Mouse (Mus musculus) lung, postnatal 0 days (tissue): ENCODE measurements around the gene Fcrl1. TPM values are rescaled to one million over a fixed set of nuclear protein-coding genes. Genes with fewer than 3 reads are reported as not detected.

Experiments
- ATAC-seq: fragments of 200-750 bp; cut with Nextera tagmentation; 2 replicates; pipeline ENCODE4 v1.8.0; 2017; ENCODE audit warnings: moderate library complexity
- DNase-seq: peaks from one replicate; pipeline ENCODE4 v3.0.0-alpha.2; 2016; ENCODE audit warnings: low spot score
- H3K27ac ChIP-seq: fragments of 300-500 bp; sonication (generic); 2 replicates; pipeline ENCODE4 v1.5.1; 2014; ENCODE audit warnings: antibody characterized with exemption, mild to moderate bottlenecking, low read length, mixed read lengths
- H3K27me3 ChIP-seq: fragments of 300-500 bp; sonication (generic); replicated peaks from 2 replicates; pipeline ENCODE4 v1.6.1; 2014; ENCODE audit warnings: low read length, mixed read lengths; ENCODE audit not compliant: insufficient read depth
- H3K36me3 ChIP-seq: fragments of 300-500 bp; sonication (generic); 2 replicates; pipeline ENCODE4 v1.6.1; 2014; ENCODE audit warnings: low read length, mixed read lengths; ENCODE audit not compliant: insufficient read depth
- H3K4me1 ChIP-seq: fragments of 300-500 bp; sonication (generic); 2 replicates; pipeline ENCODE4 v1.6.1; 2014; ENCODE audit warnings: antibody characterized with exemption, low read depth, low read length, mixed read lengths; ENCODE audit not compliant: insufficient read depth
- H3K4me2 ChIP-seq: fragments of 300-500 bp; sonication (generic); replicated peaks from 2 replicates; pipeline ENCODE4 v1.6.1; 2014; ENCODE audit warnings: low read depth, mild to moderate bottlenecking, low read length, moderate library complexity, mixed read lengths
- H3K4me3 ChIP-seq: fragments of 300-500 bp; sonication (generic); 2 replicates; pipeline ENCODE4 v1.5.1; 2014; ENCODE audit warnings: low read depth, low read length
- H3K9ac ChIP-seq: fragments of 300-500 bp; sonication (generic); replicated peaks from 2 replicates; pipeline ENCODE4 v1.6.1; 2014; ENCODE audit warnings: low read depth, mild to moderate bottlenecking
- H3K9me3 ChIP-seq: fragments of 300-500 bp; sonication (generic); 2 replicates; pipeline ENCODE4 v1.6.1; 2016; ENCODE audit warnings: low read length, mixed read lengths
- CTCF ChIP-seq: IDR thresholded peaks from 2 replicates; pipeline ENCODE4 v1.5.1; 2016; ENCODE audit warnings: antibody characterized with exemption, mild to moderate bottlenecking
- EP300 ChIP-seq: IDR thresholded peaks from 2 replicates; pipeline ENCODE4 v1.6.1; 2016; ENCODE audit warnings: antibody characterized with exemption, mild to moderate bottlenecking, control low read depth
- WGBS: fragments of 180-500 bp; shearing (Covaris S2); extraction: QIAGEN DNeasy Blood & Tissue Kit; methylation state at CpG from one replicate; pipeline ENCODE4 v1.1.7; 2014; 5-methylcytosine and 5-hydroxymethylcytosine counted together
- polyA plus RNA-seq: library from polyadenylated mRNA; unstranded; fragments of >200 nt; fragmentation: Nextera tagmentation; extraction: Ambion mirVana; gene quantifications from 2 replicates; pipeline ENCODE4 v1.2.1, GENCODE M21; 2015

Fcrl1 gene
- polyA plus RNA-seq, 1 experiment from 2014 or later: 0.35 TPM

- Histone ChIP-seq H3K4me3 (no peak overlapping the region), H3K4me1 (no peaks in the 10 kb centered on the region), H3K27me3 (no peaks in the 10 kb centered on the region), H3K9me3 (no peaks in the 10 kb centered on the region), H3K4me2 (no peak overlapping the region), H3K9ac (no peak overlapping the region), H3K27ac (no peak overlapping the region), H3K36me3 (no peaks in the 10 kb centered on the region)
- TF ChIP-seq CTCF: no peak
- no peak for TF ChIP-seq EP300
- ATAC-seq: 0 out of 2 replicates have a peak, but pooled peaks have one; percentile 23
- no peak for DNase-seq
- 37% methylated on average over 5 of the region's 5 CpGs for WGBS
These were observed 25.1 kb downstream of the Fcrl1 start for GRCm38 (mm10) chr3:87401321-87401720.

GRCm38 (mm10) chr3:87408171-87408570 is 32.0 kb downstream of the Fcrl1 start:
- WGBS: 12% methylated on average over 4 of the region's 4 CpGs
- no peaks in the 10 kb centered on the region for H3K4me1 ChIP-seq
- peak; percentile 44; the same call in 1 of the 2 replicates for ATAC-seq
- H3K4me3 ChIP-seq: no peak overlapping the region
- H3K27ac ChIP-seq: no peak overlapping the region
- no peaks in the 10 kb centered on the region for H3K27me3 ChIP-seq
- no peak overlapping the region for H3K4me2 ChIP-seq
- TF ChIP-seq CTCF (peak; percentile 52), EP300 (no peak)
- peak; percentile 68 for DNase-seq
- no peaks in the 10 kb centered on the region for H3K9me3 ChIP-seq
- no peak overlapping the region for H3K9ac ChIP-seq
- no peaks in the 10 kb centered on the region for H3K36me3 ChIP-seq

- 86% methylated on average over 4 of the region's 4 CpGs for WGBS
- no peaks in the 10 kb centered on the region for H3K27me3 ChIP-seq
- TF ChIP-seq EP300 (no peak), CTCF (no peak)
- no peaks in the 10 kb centered on the region for H3K36me3 ChIP-seq
- H3K9me3 ChIP-seq: no peaks in the 10 kb centered on the region
- no peak overlapping the region for H3K4me3 ChIP-seq
- no peaks in the 10 kb centered on the region for H3K4me1 ChIP-seq
- no peak for DNase-seq
- H3K9ac ChIP-seq: no peak overlapping the region
- no peak overlapping the region for H3K27ac ChIP-seq
- no peak overlapping the region for H3K4me2 ChIP-seq
- ATAC-seq: no peak
These were observed 33.2 kb downstream of the Fcrl1 start for GRCm38 (mm10) chr3:87409196-87409935.

- H3K27me3 ChIP-seq: no peaks in the 10 kb centered on the region
- H3K9me3 ChIP-seq: no peaks in the 10 kb centered on the region
- H3K9ac ChIP-seq: no peak overlapping the region
- TF ChIP-seq EP300: no peak
- TF ChIP-seq CTCF: no peak
- H3K27ac ChIP-seq: no peak overlapping the region
- ATAC-seq (no peak), DNase-seq (no peak)
- 79% methylated on average over 6 of the region's 6 CpGs for WGBS
- no peak overlapping the region for H3K4me3 ChIP-seq
- no peak overlapping the region for H3K4me2 ChIP-seq
- no peaks in the 10 kb centered on the region for H3K4me1 ChIP-seq
- no peaks in the 10 kb centered on the region for H3K36me3 ChIP-seq
These were observed 34.4 kb downstream of the Fcrl1 start for GRCm38 (mm10) chr3:87410605-87411004.

- 7% methylated on average over 12 of the region's 12 CpGs for WGBS
- Histone ChIP-seq H3K36me3 (no peaks in the 10 kb centered on the region), H3K4me3 (no peak overlapping the region), H3K4me1 (no peaks in the 10 kb centered on the region), H3K27ac (no peak overlapping the region), H3K9ac (no peak overlapping the region), H3K9me3 (no peaks in the 10 kb centered on the region), H3K4me2 (no peak overlapping the region), H3K27me3 (no peaks in the 10 kb centered on the region)
- DNase-seq (peak; percentile 66), ATAC-seq (peak; percentile 43; the same call in 1 of the 2 replicates)
- TF ChIP-seq EP300 (no peak), CTCF (peak; percentile 86)
These were observed 35.0 kb downstream of the Fcrl1 start for GRCm38 (mm10) chr3:87411150-87411549.

- Histone ChIP-seq H3K27ac (no peak overlapping the region), H3K4me3 (no peak overlapping the region), H3K27me3 (no peaks in the 10 kb centered on the region), H3K36me3 (no peaks in the 10 kb centered on the region), H3K9me3 (no peaks in the 10 kb centered on the region), H3K4me1 (no peaks in the 10 kb centered on the region), H3K4me2 (no peak overlapping the region), H3K9ac (no peak overlapping the region)
- no peak for ATAC-seq
- DNase-seq: no peak
- 61% methylated on average over 1 of the region's 1 CpGs for WGBS
- TF ChIP-seq CTCF (peak; percentile 11; the same call in 1 of the 2 replicates), EP300 (no peak)
These were observed 44.5 kb downstream of the Fcrl1 start for GRCm38 (mm10) chr3:87420645-87421044.
